Mouse (Mus musculus): ENCODE data around the gene Nrxn2.

DNA sequence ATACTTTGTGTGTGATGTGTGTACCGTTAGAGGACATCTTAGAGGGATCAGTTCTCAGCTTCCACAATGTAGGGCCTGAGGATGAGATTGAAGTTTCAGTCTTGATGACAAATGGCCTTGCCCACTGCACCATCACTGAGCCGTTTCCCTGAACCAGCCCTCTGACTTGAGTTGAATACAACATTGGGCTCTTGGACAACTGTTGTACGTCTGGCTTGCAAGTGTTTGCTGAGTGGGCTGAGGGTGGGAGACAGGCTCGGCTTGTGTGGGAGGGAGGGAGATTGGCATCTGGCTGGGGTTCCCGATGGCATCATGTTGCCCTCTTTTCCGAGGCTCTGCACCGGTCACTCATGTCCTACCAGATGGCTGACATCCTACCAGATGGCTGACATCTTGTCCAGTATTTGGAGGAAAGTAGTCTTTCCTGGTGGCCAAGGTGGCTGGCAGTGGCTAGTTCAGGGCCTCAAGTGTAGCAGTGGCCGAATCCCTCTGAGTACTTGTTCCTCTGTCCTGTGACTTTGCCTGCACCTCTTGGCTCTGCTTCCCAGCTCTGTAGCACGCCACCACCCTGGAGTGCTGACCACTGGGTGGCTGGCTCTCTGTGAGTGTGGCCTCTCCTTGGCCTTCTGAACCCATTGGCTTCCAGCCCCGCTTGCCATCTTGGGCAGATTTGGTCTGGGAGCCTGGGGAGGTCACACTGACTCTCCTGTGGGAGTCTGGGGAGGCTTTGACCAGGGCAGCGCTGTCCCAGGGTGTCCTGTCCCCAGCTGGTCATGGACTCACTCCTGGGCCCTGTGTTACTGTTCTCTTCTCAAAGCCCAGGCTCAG, 115.0 kb downstream of the Nrxn2 start:
- no peak for TF ChIP-seq CTCF (IDR thresholded peaks at IDR 0.05; ENCODE audit: extremely low read depth, insufficient read depth, insufficient read length, insufficient replicate concordance)
- TF ChIP-seq POLR2A (IDR thresholded peaks at IDR 0.05; ENCODE audit: low read depth, low read length), result no peak
